Mouse (Mus musculus): Measurements from ENCODE around the gene Mfn1.

Mfn1 gene

DNA sequence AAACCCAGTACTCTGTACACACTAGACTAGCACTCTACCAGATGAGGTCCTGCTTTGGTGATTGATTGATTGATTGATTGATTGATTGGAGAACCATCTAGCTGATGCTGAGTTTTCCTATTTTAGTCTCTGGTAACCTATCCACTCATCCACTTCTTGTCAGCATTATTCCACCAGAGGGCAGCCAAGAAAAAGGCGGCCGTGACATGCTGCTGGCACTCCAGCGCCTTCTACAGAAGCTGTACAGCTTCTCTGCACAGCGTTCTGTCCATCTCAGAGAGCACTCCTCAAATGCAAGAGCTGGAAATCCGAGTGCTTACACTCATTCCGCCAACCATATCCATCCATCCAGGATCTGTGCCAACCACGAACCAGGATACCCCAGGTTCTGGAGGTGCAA, 81.3 kb downstream of the Mfn1 start:
- peak in 1 of 2 experiments; percentile 21 for DNase-seq (ENCODE audit: low spot score in 2 of 2)

DNA sequence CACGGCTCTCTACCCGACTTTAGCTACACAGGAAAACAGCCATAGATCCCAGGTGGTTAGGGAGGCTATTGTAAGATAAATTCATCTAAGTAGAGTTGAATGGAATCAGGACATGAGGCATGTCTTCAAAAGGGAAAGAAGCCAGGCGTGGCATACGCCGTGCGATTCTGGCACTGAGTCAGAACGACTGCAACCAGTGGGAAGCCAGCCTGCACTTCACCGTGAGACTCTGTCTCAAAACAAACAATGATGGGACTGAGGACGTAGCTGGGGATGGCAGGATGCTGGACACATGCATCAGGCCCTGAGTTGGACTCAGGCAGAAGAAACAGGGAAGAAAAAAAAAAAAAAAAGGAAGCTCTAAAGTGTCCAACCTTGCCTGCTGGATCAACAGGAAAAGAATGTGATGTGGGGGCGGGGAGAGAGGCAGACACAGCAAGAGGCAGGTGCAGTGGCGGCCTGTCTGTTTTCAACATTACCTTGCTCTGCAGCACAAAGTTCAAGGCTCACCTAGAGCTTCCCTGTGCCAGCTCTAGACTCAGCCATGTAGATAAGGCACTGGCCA, 82.4 kb downstream of the Mfn1 start:
- no peak for DNase-seq (ENCODE audit: low spot score in 2 of 2)

DNA sequence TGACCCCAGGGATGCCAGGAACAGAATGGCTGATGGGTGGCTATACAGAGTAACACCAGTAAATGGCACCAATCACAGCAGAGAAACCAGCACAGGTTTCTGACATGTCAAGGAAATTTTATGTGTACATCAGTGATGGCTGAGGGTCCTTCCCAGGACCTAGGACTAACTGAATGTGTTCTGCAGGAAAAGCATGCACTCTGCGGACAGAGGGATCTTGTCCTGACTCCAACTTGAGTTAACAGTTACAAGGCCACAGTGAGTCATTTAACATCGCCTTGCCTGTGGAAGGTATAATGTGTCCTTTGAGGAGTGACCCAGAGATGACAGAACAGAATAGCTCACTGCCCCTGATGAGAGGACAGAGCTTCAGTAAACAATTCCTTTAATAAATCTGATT, 85.5 kb downstream of the Mfn1 start:
- DNase-seq (ENCODE audit: low spot score in 2 of 2), result no peak

DNA sequence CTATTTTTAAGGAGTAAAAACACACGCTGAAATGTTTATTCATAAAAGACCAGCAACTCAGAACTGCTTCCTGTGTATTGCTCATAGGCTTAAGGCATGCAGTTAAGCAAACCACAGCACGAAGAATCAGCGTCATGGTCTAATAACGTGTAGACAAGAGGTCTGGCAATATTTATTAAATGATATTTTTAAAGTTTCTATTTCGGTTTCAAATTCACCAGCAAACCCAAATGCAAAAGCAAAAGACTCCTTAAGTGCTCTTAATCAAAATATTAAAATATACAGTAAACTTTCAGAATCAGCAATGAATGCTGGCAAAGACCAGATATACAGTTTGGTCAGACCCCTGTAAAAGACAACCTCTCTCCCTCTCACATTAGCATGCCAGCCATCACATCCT, 86.1 kb downstream of the Mfn1 start:
- DNase-seq (ENCODE audit: low spot score in 2 of 2), result no peak

DNA sequence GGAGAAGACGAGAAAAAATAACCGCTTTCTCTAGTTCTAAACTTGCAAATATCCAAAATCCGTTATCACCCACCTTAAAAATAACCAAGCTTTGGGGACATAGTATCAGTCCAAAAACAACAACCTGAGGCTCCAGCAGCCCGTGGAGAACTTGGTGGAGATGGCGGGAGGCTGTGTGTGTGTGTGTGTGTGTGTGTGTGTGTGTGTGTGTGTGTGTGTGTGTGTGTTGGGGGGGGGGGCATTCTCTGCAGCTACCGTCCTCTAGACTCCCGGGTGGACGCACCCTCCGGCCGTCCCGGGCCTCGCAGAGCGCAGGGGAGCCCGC, 86.7 kb downstream of the Mfn1 start:
- no peak for DNase-seq (ENCODE audit: low spot score in 2 of 2)

DNA sequence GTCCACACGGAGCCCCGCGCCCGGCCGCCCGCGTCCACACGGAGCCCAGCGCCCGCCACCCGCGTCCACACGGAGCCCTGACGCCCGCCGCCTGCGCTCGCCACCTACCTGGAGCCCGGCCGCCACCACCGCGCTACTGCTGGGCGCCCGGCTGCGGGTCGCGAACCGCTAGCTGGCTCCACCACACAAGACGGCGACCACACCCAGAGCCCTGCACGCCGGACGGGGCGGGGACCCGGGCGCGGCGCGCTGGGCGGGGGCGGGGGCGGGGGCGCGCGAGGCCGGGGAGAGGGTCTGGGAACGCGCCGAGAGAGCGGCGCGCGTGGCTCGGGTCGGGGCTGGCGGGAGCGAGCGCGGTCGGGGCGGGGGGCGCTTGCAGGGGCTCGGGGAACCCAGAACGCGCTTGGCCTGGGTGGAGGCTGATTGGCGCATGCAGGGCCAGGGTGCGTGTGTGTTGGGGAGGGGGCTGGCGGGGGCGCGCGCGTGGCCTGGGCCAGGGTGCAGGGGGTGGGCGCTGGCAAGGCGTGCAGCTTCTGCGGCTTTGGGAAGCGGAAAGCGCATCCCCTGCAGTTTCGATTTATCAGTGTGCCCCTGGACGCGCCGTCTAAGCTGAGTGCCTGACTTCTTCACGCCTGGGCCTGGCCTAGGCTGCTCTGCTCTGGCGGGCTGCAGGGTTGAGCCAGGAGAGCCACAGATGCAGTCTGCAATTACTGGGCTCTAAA, 87.2 kb downstream of the Mfn1 start, which contains the start of gene Gnb4:
Gene Gnb4 (minus strand): TSS at position 255 of the 722 bp plus-strand sequence.
- peak; percentile 50 to 66 for DNase-seq (ENCODE audit: low spot score in 2 of 2)

DNA sequence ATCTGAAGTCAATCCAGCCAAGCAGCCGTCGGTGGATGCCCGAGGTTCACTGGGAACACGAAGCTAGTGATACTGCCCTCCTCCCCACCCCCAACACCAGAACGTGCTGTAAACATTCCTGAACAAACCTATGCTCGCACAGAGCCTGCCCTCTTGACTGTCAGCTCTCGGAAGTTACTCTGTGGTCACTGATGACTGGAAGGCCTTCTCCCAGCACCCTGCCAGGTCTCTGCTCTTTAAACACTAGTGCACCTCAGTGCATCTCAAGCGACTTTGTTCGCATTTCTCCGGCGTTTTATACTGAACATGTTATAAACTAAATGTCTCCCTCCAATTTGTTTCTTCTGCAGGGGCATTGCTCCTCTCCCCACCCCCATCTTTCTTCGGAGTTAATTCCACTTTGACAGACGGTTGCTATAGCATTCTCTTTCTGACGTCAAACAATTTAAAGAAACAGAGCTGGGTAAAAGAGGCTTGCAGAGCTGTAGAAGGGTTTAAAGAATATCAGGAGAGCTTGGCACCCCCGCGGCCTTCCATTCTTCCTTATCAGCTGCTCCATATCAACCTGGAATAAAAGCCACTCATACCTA, 87.9 kb downstream of the Mfn1 start:
- no peak for DNase-seq (ENCODE audit: low spot score in 2 of 2)

DNA sequence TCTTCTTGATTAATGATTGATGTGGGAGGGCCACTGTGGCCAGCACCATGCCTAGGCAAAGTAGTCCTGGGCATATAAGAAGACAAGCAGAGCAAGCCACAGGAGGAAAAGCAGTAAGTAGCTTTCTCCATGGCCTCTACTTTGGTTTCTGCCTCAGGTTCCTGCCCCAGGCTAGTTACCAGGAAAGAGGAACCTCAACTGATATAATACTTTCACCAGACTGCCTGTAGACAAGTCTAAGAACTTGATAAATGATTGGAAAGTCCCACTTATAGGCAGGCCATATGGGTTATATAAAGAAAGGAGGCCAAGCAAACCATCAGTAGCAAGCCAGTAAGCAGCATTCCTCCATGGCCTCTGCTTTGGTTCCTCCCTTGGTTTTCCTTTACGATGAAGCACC, 92.4 kb downstream of the Mfn1 start:
- DNase-seq (ENCODE audit: low spot score in 2 of 2), result no peak

DNA sequence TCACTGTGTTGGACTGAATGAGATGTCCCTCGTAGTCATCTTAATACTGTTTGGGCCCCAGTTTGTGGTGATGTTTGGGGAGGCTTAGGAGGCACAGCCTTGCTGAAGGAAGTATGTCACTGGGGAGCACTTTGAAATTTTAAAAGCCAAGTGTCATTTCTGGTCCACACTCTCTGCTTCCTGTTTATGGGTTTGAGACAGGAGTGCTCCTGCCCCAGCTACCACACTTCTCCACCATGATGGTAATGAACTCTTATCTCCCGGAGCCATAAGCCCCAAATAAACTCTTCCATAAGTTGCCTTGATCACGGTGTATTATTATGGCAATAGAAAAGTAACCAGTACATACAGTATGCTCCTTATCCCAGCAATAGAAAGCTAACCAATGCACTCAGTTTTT, 92.8 kb downstream of the Mfn1 start:
- DNase-seq (ENCODE audit: low spot score in 2 of 2), result no peak

DNA sequence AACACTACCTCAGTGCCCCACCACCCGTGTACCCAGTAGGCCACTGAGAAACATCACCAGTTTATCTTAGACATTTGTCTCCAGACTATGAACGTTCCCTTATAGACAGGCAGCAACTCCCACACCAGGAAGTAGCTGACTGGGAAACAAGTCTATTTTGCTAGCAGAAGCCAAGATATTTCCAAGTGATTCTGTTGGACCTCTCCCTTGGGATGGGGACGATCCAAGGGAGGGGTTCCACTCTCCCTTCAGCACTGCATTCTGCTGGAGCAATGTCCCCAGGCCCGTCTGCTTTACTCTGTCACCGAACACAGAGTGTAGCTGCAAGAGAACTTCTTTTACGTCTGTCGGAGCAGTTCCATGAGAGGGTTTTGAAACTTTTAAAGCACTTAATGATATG, 98.9 kb downstream of the Mfn1 start:
- no peak for DNase-seq (ENCODE audit: low spot score in 2 of 2)
